Mouse (Mus musculus): ENCODE data around the gene Tulp3. TPM values are rescaled to one million over a fixed set of nuclear protein-coding genes. Genes with fewer than 3 reads are reported as not detected.
"Not testable (repeated sequence)": the region's sequence is repeated elsewhere in the genome, so short reads cannot be mapped to it uniquely, and the experiment has no call there.

Tulp3 gene
- 18.9 and 20.5 TPM in 2 replicates for polyA plus RNA-seq (2016; fragmentation: Nextera tagmentation; extraction: Ambion mirVana)

- peaks cover 27% of the 10 kb centered on the region for H3K36me3 ChIP-seq
- peak within 1 kb of the TSS; percentile 83 for H3K9ac ChIP-seq
- peak within 1 kb of the TSS; percentile 74 for H3K4me2 ChIP-seq (replicated peaks)
- no peaks in the 10 kb centered on the region for H3K27me3 ChIP-seq (replicated peaks)
- H3K27ac ChIP-seq, result peak within 1 kb of the TSS; percentile 66
- ATAC-seq (ENCODE audit: low FRiP score, low read depth), result peak; percentile 98
- H3K9me3 ChIP-seq, result no peaks in the 10 kb centered on the region
- WGBS, result 0% methylated on average over 42 of the region's 42 CpGs
- peaks cover 13% of the 10 kb centered on the region for H3K4me1 ChIP-seq
- H3K4me3 ChIP-seq, result peak within 1 kb of the TSS; percentile 83
Observed at GRCm38 (mm10) chr6:128355726-128356416, at the start of gene Tulp3. Gene Tulp3, minus strand, starts transcription at chr6:128355851.

GRCm38 (mm10) chr6:128404708-128405107 lies 49.1 kb upstream of the Tulp3 start:
- no peaks in the 10 kb centered on the region for H3K9me3 ChIP-seq
- no peak overlapping the region for H3K4me3 ChIP-seq
- 65% methylated on average over 5 of the region's 5 CpGs for WGBS
- peaks cover 9% of the 10 kb centered on the region; the same call in 1 of the 2 replicates for H3K4me1 ChIP-seq
- peaks cover 28% of the 10 kb centered on the region for H3K36me3 ChIP-seq
- no peak overlapping the region for H3K4me2 ChIP-seq (replicated peaks)
- no peak for ATAC-seq (ENCODE audit: low FRiP score, low read depth)
- no peaks in the 10 kb centered on the region for H3K27me3 ChIP-seq (replicated peaks)
- no peak overlapping the region for H3K9ac ChIP-seq
- H3K27ac ChIP-seq, result no peak overlapping the region

- no peaks in the 10 kb centered on the region for H3K36me3 ChIP-seq
- no peaks in the 10 kb centered on the region for H3K27me3 ChIP-seq (replicated peaks)
- peak overlapping the region; percentile 43 for H3K4me2 ChIP-seq (replicated peaks)
- H3K27ac ChIP-seq, result no peak overlapping the region
- peak overlapping the region; percentile 18 for H3K4me3 ChIP-seq
- WGBS, result 55% methylated on average over 21 of the region's 21 CpGs
- H3K4me1 ChIP-seq, result peaks cover 10% of the 10 kb centered on the region; the same call in 1 of the 2 replicates
- 0 out of 2 replicates have a peak overlapping the region, but pooled peaks have one; percentile 21 for H3K9ac ChIP-seq
- no peaks in the 10 kb centered on the region for H3K9me3 ChIP-seq
- ATAC-seq (ENCODE audit: low FRiP score, low read depth), result peak; percentile 78
Observed at GRCm38 (mm10) chr6:128399421-128400185, 44.0 kb upstream of the Tulp3 start.

- no peak for ATAC-seq (ENCODE audit: low FRiP score, low read depth)
- Histone ChIP-seq H3K9me3 (no peaks in the 10 kb centered on the region), H3K27me3 (replicated peaks) (no peaks in the 10 kb centered on the region), H3K9ac (0 out of 2 replicates have a peak within 1 kb of the TSS, but pooled peaks have one; percentile 21), H3K4me2 (replicated peaks) (peak within 1 kb of the TSS; percentile 43), H3K27ac (no peak within 1 kb of the TSS), H3K4me1 (peaks cover 10% of the 10 kb centered on the region; the same call in 1 of the 2 replicates), H3K36me3 (no peaks in the 10 kb centered on the region), H3K4me3 (peak within 1 kb of the TSS; percentile 18)
- 79% methylated on average over 3 of the region's 3 CpGs for whole genome bisulfite sequencing
Observed at GRCm38 (mm10) chr6:128398996-128399395, 43.3 kb upstream of the Tulp3 start, which contains the start of gene Nrip2. Gene Nrip2, plus strand, starts transcription at chr6:128399296.

- Histone ChIP-seq H3K4me1 (peaks cover 10% of the 10 kb centered on the region; the same call in 1 of the 2 replicates), H3K9me3 (no peaks in the 10 kb centered on the region), H3K27me3 (replicated peaks) (no peaks in the 10 kb centered on the region), H3K9ac (no peak overlapping the region), H3K4me2 (replicated peaks) (no peak overlapping the region), H3K4me3 (no peak overlapping the region), H3K27ac (no peak overlapping the region), H3K36me3 (no peaks in the 10 kb centered on the region)
- ATAC-seq (ENCODE audit: low FRiP score, low read depth), result no peak
- WGBS, result 78% methylated on average over 7 of the region's 7 CpGs
Observed at GRCm38 (mm10) chr6:128397574-128398261, 42.1 kb upstream of the Tulp3 start.

- Histone ChIP-seq H3K9me3 (no peaks in the 10 kb centered on the region), H3K9ac (no peak overlapping the region), H3K4me2 (replicated peaks) (no peak overlapping the region), H3K27ac (no peak overlapping the region), H3K27me3 (replicated peaks) (no peaks in the 10 kb centered on the region), H3K4me1 (no peaks in the 10 kb centered on the region), H3K36me3 (no peaks in the 10 kb centered on the region), H3K4me3 (no peak overlapping the region)
- no peak for ATAC-seq (ENCODE audit: low FRiP score, low read depth)
- 61% methylated on average over 1 of the region's 1 CpGs for WGBS
Observed at GRCm38 (mm10) chr6:128390683-128391082, 35.0 kb upstream of the Tulp3 start.

- Histone ChIP-seq H3K27ac (no peak overlapping the region), H3K36me3 (no peaks in the 10 kb centered on the region), H3K9ac (no peak overlapping the region), H3K4me2 (replicated peaks) (no peak overlapping the region), H3K9me3 (no peaks in the 10 kb centered on the region), H3K27me3 (replicated peaks) (no peaks in the 10 kb centered on the region), H3K4me3 (no peak overlapping the region), H3K4me1 (no peaks in the 10 kb centered on the region)
- no peak for ATAC-seq (ENCODE audit: low FRiP score, low read depth)
- 81% methylated on average over 1 of the region's 1 CpGs for WGBS
Observed at GRCm38 (mm10) chr6:128389185-128389584, 33.5 kb upstream of the Tulp3 start.

GRCm38 (mm10) chr6:128385026-128385425 lies 29.4 kb upstream of the Tulp3 start:
- Histone ChIP-seq H3K9ac (no peak overlapping the region), H3K4me3 (no peak overlapping the region), H3K4me2 (replicated peaks) (no peak overlapping the region), H3K27ac (no peak overlapping the region), H3K27me3 (replicated peaks) (no peaks in the 10 kb centered on the region), H3K4me1 (no peaks in the 10 kb centered on the region), H3K36me3 (no peaks in the 10 kb centered on the region), H3K9me3 (no peaks in the 10 kb centered on the region)
- WGBS, result 86% methylated on average over 1 of the region's 1 CpGs
- no peak for ATAC-seq (ENCODE audit: low FRiP score, low read depth)

- no peak for ATAC-seq (ENCODE audit: low FRiP score, low read depth)
- Histone ChIP-seq H3K4me2 (replicated peaks) (no peak overlapping the region), H3K4me1 (no peaks in the 10 kb centered on the region), H3K4me3 (no peak overlapping the region), H3K27ac (no peak overlapping the region), H3K9ac (no peak overlapping the region), H3K9me3 (no peaks in the 10 kb centered on the region), H3K36me3 (no peaks in the 10 kb centered on the region), H3K27me3 (replicated peaks) (no peaks in the 10 kb centered on the region)
- WGBS, result 69% methylated on average over 7 of the region's 7 CpGs
Observed at GRCm38 (mm10) chr6:128383752-128384151, 28.1 kb upstream of the Tulp3 start.

- Histone ChIP-seq H3K4me1 (no peaks in the 10 kb centered on the region), H3K4me2 (replicated peaks) (no peak overlapping the region), H3K9ac (no peak overlapping the region), H3K27me3 (replicated peaks) (no peaks in the 10 kb centered on the region), H3K9me3 (no peaks in the 10 kb centered on the region), H3K36me3 (peaks cover 3% of the 10 kb centered on the region; the same call in 1 of the 2 replicates), H3K4me3 (no peak overlapping the region), H3K27ac (no peak overlapping the region)
- ATAC-seq (ENCODE audit: low FRiP score, low read depth), result no peak
- WGBS, result 78% methylated on average over 3 of the region's 3 CpGs
Observed at GRCm38 (mm10) chr6:128381254-128381653, 25.6 kb upstream of the Tulp3 start.

- ATAC-seq (ENCODE audit: low FRiP score, low read depth); H3K36me3 ChIP-seq; H3K9ac ChIP-seq; H3K4me2 ChIP-seq (replicated peaks); H3K27me3 ChIP-seq (replicated peaks); H3K4me3 ChIP-seq; H3K27ac ChIP-seq; H3K9me3 ChIP-seq; H3K4me1 ChIP-seq: not testable (repeated sequence)
- WGBS, result 60% methylated on average over 1 of the region's 1 CpGs
Observed at GRCm38 (mm10) chr6:128380594-128381167, 25.0 kb upstream of the Tulp3 start.

- Histone ChIP-seq H3K9me3 (no peaks in the 10 kb centered on the region), H3K4me3 (no peak overlapping the region), H3K4me2 (replicated peaks) (no peak overlapping the region), H3K9ac (no peak overlapping the region), H3K4me1 (peaks cover 6% of the 10 kb centered on the region; the same call in 1 of the 2 replicates), H3K36me3 (peaks cover 8% of the 10 kb centered on the region), H3K27ac (no peak overlapping the region), H3K27me3 (replicated peaks) (no peaks in the 10 kb centered on the region)
- 89% methylated on average over 16 of the region's 16 CpGs for WGBS
- ATAC-seq (ENCODE audit: low FRiP score, low read depth), result no peak
Observed at GRCm38 (mm10) chr6:128379636-128380035, 24.0 kb upstream of the Tulp3 start.

All from neural tube, embryonic 12.5 days (tissue).